Mouse (Mus musculus) bone marrow macrophage, adult 2 months (primary cell): ENCODE measurements around the gene Nostrin. TPM values are rescaled to one million over a fixed set of nuclear protein-coding genes. Genes with fewer than 3 reads are reported as not detected.

Experiments used
- H3K27ac ChIP-seq: 2 replicates; pipeline ENCODE4 v1.5.1; 2012; ENCODE audit warnings: low read depth, low read length; ENCODE audit not compliant: insufficient read depth
- H3K4me1 ChIP-seq: 2 replicates; pipeline ENCODE4 v1.6.1; 2012; ENCODE audit warnings: low read length; ENCODE audit not compliant: control insufficient read depth, insufficient read depth
- H3K4me3 ChIP-seq: 2 replicates; pipeline ENCODE4 v1.5.1; 2012; ENCODE audit warnings: mild to moderate bottlenecking, low read length, moderate library complexity; ENCODE audit not compliant: insufficient read depth
- CTCF ChIP-seq: IDR thresholded peaks from 2 replicates; pipeline ENCODE4 v1.5.1; 2012; ENCODE audit warnings: low read depth, mild to moderate bottlenecking, low read length, moderate library complexity
- POLR2A ChIP-seq: IDR thresholded peaks from 2 replicates; pipeline ENCODE4 v1.6.1; 2012; ENCODE audit warnings: mild to moderate bottlenecking, low read depth, low read length, borderline replicate concordance
- polyA plus RNA-seq: library from polyadenylated mRNA; stranded (reverse); fragments of >200 nt; gene quantifications from 2 replicates; pipeline ENCODE4 v1.2.4, GENCODE M21; 2012; ENCODE audit not compliant: missing spikeins, insufficient read depth, insufficient read length

Nostrin gene
- 38.3 and 38.4 TPM in 2 replicates for polyA plus RNA-seq

DNA sequence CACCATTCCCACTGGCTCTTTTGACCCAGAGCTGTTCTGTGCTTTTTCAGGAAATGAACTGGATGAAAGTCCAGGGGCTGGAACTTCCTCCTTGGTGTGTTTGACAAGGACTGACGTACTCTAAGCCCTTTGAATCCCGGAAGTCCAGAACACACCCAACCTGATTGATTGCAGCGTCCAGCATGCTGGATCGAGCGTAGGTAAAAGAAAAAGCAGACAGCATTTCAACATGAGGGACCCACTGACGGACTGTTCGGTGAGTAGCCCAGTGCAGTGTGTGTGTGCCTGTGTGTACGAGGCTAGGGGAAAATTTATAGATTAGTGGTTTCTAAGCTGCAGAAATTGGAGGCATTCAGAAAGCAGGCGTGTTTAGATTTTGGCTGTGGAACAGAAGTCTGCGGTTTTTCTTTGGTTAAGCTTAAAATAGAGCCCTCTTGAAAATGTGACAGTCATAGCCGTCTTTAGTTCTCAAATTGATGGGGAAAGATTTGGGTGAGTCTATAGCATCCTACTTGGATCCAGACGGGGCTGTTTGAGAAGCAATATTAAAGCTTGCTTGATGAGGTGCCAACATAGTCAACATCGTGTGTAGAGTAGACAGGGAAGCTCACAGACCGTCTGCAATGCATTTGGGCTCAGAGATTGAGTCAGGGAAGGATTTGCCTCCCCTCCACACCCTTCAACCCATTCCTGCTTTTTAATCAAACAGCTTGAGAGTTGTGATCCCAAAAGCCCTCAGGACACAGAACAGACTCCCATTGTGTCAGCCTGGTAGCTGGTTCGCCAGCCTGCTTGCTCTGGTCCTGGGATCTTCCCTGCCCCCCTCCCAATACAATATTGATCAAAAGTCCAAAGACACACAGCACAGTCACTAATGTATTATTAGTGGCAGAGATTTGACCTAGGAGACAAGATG is at the start of gene Nostrin:
Gene Nostrin, plus strand, starts transcription at position 140 of the 916 bp plus-strand sequence.
- Histone ChIP-seq H3K4me3 (peak within 1 kb of the TSS; percentile 75), H3K27ac (peak within 1 kb of the TSS; percentile 65), H3K4me1 (peaks cover 31% of the 10 kb centered on the region)
- TF ChIP-seq POLR2A (no peak), CTCF (no peak)

GRCm38 (mm10) chr2:69086505-69087260 is 48.9 kb upstream of the Nostrin start:
- no peak for TF ChIP-seq CTCF
- no peak for TF ChIP-seq POLR2A
- 0 out of 2 replicates have a peak, but pooled peaks cover 1% of the 10 kb centered on the region for H3K4me1 ChIP-seq
- no peak overlapping the region for H3K4me3 ChIP-seq
- H3K27ac ChIP-seq = no peak overlapping the region

- H3K4me3 ChIP-seq = no peak overlapping the region
- no peaks in the 10 kb centered on the region for H3K4me1 ChIP-seq
- TF ChIP-seq CTCF (no peak), POLR2A (no peak)
- H3K27ac ChIP-seq = no peak overlapping the region
These were observed 39.8 kb upstream of the Nostrin start for GRCm38 (mm10) chr2:69095836-69096235.

GRCm38 (mm10) chr2:69096821-69097220 is 38.8 kb upstream of the Nostrin start:
- Histone ChIP-seq H3K27ac (no peak overlapping the region), H3K4me1 (no peaks in the 10 kb centered on the region), H3K4me3 (no peak overlapping the region)
- TF ChIP-seq POLR2A (no peak), CTCF (no peak)

DNA sequence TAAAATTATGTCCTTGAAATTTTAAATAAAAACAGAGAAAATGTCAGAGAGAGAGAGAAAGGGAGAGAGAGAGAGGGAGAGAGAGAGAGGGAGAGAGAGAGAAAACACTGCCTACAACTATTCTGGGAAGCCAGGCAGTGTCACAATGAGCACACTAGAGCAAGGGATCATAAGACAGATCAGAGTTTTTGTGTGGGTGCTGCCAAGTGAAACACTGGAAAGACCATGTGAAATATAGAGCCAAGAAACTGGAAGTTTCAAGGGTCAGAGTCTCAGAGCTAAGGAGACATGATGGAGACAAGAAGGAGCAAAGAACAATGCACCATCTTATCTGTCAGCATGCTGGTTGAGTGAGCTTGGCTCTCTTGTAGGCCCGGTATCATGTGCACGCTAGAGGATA is 38.1 kb upstream of the Nostrin start:
- Histone ChIP-seq H3K4me3 (no peak overlapping the region), H3K4me1 (no peaks in the 10 kb centered on the region), H3K27ac (no peak overlapping the region)
- no peak for TF ChIP-seq POLR2A
- TF ChIP-seq CTCF = no peak

DNA sequence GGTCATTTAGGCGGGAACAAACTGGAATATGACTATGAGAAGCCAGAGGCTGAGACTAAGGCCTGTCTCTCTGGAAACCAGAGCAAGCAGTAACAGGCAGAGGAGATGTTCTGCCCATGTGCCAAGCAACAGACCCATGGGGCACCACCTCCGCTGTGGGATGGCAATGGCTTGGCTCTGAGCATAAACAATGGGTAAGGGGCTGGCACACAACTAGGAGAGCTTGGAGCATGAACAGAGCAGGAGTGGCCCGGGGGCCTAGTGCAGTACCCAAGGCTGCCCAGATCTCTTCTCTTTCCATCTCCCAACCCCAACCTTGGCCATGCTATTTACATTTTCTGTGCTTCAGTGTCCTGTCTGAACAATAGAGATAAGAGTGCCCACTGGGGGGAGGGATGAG is 36.9 kb upstream of the Nostrin start:
- Histone ChIP-seq H3K4me3 (no peak overlapping the region), H3K27ac (no peak overlapping the region), H3K4me1 (no peaks in the 10 kb centered on the region)
- TF ChIP-seq POLR2A (no peak), CTCF (no peak)

DNA sequence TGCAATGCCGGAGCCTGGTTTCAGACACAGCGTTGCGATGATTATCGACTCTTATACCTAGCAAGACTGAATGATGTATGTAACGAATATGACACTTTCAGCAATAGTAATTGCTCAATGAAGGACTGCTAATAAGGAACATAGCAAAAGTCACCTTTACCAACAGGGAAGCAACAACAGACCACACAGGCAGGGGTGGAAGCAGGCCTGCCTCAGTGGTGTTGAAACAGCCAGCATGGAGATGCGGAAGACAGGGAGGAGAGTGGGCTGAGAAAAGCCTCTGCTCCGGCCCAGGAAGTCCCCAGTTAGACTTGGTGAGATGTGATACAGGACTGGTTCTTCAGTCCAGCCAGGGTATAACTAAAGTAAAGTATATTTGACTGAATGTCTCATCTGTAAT is 36.5 kb upstream of the Nostrin start:
- Histone ChIP-seq H3K27ac (no peak overlapping the region), H3K4me3 (no peak overlapping the region), H3K4me1 (no peaks in the 10 kb centered on the region)
- TF ChIP-seq POLR2A (no peak), CTCF (no peak)

GRCm38 (mm10) chr2:69100706-69101105 is 34.9 kb upstream of the Nostrin start:
- TF ChIP-seq POLR2A = no peak
- peak; percentile 47 for TF ChIP-seq CTCF
- no peak overlapping the region for H3K27ac ChIP-seq
- H3K4me3 ChIP-seq = no peak overlapping the region
- no peaks in the 10 kb centered on the region for H3K4me1 ChIP-seq

- Histone ChIP-seq H3K4me3 (no peak overlapping the region), H3K27ac (no peak overlapping the region), H3K4me1 (no peaks in the 10 kb centered on the region)
- TF ChIP-seq CTCF (no peak), POLR2A (no peak)
These were observed 32.1 kb upstream of the Nostrin start for GRCm38 (mm10) chr2:69103526-69103925.

GRCm38 (mm10) chr2:69104511-69105145 is 31.0 kb upstream of the Nostrin start:
- peaks cover 8% of the 10 kb centered on the region for H3K4me1 ChIP-seq
- TF ChIP-seq CTCF (no peak), POLR2A (no peak)
- no peak overlapping the region for H3K4me3 ChIP-seq
- no peak overlapping the region for H3K27ac ChIP-seq
